Mouse (Mus musculus): ENCODE results near the gene Slc35a5.

Slc35a5 gene

DNA sequence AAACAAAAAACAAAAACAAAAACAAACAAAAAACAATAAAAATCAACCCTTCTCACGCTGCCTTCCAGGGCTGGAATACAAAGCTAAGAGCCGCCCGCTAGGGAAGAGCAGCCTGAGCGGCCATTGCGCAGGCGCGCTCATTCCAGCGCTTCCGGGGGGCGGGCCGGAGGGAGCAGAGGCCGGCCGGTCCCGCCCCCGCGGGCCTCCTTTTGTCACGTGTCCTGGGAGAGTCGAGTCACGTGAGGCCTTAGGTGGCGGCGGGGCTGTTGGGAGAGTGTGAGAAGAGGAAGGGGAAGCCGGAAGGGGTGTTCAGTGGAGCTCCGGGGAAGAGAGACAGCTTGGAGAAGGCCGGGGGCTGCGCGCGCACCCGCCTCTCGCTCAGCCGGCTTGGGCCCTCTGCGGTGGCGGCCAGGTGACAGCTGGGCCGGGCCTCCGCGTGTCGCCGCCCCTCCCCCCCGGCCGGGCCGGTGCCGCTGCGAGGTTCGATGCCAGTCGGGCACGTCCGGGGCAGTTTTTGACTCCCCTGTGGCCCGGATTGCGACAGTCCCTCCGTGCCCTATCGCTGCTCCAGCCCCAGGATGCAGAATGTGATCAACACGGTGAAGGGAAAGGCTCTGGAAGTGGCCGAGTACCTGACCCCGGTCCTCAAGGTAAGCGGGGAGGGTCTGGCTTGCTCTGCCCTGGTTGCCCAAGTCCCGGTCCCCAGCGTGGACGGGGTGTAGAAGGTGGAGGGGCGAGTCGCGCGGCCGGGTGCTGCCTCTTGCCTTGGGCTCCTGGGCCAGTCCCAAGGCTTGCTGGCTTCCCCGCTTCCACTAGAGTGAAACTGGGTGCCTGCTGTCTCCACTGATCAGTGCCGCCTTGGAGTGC is at the start of gene Slc35a5, which contains the start of gene Atg3:
Slc35a5 (minus strand) TSS at position 185 of the 867 bp plus-strand sequence.
Atg3 (plus strand) TSS at position 264 of the 867 bp plus-strand sequence.
- DNase-seq, result peak; percentile 99

- DNase-seq, result no peak
These were observed 46.6 kb upstream of the Slc35a5 start for GRCm38 (mm10) chr16:45204859-45205670.

GRCm38 (mm10) chr16:45204438-45204837 is 45.9 kb upstream of the Slc35a5 start:
- no peak for DNase-seq

- DNase-seq, result no peak
These were observed 42.9 kb upstream of the Slc35a5 start for GRCm38 (mm10) chr16:45201395-45201794.

DNA sequence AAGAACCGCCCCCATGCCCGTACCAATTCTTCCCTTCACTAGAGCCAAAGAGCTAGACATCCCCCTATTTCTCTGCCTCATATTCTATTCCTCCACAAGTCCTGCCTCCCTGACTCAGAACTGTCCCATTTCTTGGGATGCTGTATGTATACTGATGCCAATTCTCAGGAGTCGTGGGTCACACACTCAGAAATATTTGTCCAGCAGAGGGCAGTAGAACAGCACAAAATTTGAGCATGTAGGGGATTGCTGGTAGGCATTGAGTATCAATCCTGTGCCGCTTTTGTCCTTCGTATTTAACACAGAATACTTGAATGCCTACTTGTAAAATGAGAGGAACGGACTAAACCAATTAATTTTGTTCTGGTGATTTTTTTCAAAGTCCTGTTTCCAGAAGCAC is 38.3 kb upstream of the Slc35a5 start:
- peak; percentile 89 for DNase-seq

GRCm38 (mm10) chr16:45192613-45193012 is 34.1 kb upstream of the Slc35a5 start:
- peak; percentile 85 for DNase-seq

DNA sequence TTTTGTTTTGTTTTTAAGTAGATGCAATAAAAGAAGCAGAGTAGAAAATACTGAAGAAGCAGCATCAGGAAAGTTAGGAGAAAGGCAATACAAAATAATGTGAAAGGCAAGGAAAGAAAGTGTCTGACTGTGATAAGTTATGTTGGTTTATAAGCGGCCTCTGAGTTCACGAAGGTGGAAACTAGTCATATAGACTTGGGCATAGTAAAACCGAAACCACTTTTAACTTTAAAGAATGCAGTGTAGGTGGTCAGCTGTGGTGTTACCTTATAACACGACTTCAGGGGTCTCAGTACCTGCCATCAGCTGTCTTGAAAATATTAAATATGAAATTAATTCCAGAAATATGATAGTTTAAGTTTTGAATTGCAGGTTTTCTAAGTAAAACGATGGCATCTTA is 23.3 kb upstream of the Slc35a5 start:
- DNase-seq, result no peak

- DNase-seq, result no peak
These were observed 20.0 kb upstream of the Slc35a5 start for GRCm38 (mm10) chr16:45178552-45178951.

DNA sequence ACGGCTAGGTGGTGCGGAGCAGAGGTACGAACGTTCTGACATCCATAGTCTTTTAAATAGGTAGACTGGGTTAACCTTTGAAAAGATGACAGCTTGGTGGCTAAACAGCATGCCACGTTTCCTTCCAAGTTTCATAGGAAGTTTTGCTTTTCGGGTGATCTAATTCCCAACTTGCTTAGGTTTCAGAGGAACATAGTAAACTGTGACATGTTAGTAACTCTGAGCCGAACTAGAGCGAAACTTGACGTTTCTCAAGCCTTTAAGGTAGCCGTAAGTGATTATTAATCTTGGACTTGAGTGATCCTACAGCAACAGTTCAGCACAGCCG is 847 bp upstream of the Slc35a5 start:
- DNase-seq, result no peak

- peak; percentile 87 for DNase-seq
These were observed 377 bp downstream of the Slc35a5 start for GRCm38 (mm10) chr16:45158136-45158521.

GRCm38 (mm10) chr16:45154741-45155250 is 3.7 kb downstream of the Slc35a5 start:
- DNase-seq, result no peak

DNA sequence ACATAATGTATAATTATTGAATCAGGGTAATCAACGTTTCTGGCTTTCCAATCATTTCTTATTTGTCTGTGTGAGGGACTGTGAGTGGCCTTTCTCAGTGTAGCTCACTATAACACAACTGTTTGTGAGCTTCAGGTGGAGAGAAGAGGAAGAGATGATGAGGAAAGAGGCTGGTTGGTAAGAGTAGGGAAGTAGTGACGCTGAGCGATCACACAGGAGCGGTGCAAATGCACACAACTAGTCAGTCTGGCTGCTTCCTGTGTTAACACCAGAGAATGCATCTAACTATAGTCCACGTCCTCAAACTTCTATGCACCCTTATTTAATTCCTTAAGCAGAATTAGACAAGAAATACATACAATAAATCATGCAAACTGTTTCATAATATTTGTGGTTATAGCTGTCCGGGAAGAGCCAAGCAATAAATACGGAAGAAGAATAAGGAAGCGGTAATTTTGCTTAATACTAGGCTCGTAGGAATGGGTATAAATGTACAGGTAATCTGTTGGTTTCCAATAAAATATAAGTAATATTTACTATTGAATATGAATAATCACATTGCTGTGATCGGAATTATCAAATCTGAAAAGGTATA is 9.9 kb downstream of the Slc35a5 start:
- DNase-seq, result no peak

DNA sequence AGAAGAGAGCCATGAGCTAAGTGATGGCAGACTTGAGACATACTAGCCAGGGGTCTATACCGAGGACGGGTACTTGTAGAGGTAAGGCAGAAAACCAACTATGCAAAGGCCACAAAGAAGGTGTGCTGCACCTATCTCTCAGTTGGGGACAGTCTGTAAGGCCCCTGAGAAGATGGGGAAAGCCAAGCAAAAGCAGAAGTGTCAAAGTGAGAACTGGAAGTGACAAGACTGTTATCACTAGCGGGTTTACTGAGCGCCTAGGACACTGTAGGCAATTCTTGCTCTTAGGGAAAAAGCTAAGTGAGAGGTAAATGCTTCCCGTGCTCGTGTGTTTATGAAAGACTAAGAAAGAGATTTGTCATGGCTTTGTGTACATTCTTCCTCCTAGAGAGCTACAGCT is 13.4 kb downstream of the Slc35a5 start:
- DNase-seq, result no peak

- no peak for DNase-seq
These were observed 15.9 kb downstream of the Slc35a5 start for GRCm38 (mm10) chr16:45142565-45142964.

GRCm38 (mm10) chr16:45141711-45142110 is 16.8 kb downstream of the Slc35a5 start:
- DNase-seq, result no peak

GRCm38 (mm10) chr16:45127936-45128710 is 30.4 kb downstream of the Slc35a5 start:
- no peak for DNase-seq

- DNase-seq, result no peak
These were observed 34.0 kb downstream of the Slc35a5 start for GRCm38 (mm10) chr16:45124230-45125203.

DNA sequence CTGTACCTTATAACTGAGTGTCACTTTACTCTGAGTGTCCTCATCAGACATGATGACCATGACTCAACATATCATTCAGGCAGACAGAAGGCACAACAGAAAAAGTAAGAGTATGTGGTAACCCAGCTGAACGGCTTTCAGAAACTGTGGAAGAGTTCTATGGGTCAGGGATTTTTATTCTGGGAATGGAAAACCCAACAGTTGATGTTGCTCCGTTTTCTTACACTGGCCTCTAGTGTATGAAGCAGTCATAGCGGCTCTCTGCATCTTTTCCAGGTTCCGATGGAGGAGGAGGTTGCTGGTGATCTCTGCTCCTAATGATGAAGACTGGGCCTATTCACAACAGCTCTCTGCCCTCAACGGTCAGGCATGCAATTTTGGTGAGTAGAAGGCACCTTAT is 35.9 kb downstream of the Slc35a5 start:
- DNase-seq, result no peak

- DNase-seq, result peak; percentile 17
These were observed 37.6 kb downstream of the Slc35a5 start for GRCm38 (mm10) chr16:45120844-45121425.

DNA sequence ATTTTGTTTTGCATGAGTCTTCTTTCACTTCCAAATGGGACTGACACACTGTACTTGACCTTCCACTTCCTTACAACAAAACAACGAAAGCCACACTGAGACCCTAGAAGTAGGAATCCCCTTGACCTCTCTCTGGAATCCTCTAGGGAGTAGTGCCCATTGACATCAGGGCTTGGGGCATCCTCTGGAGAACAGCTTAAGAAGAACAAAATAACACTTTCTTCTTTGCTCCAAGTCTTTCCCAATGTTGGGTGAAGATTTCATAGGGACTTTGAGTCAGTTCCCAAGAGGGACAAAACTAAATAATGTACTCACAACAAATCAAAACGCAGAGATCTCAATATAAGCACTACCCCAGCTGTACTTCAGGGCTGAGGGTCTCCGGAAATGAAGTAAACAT is 39.7 kb downstream of the Slc35a5 start:
- DNase-seq, result no peak

- DNase-seq, result no peak
These were observed 41.3 kb downstream of the Slc35a5 start for GRCm38 (mm10) chr16:45117200-45117599.

Measured in retina, postnatal 1 day (tissue).